Mouse (Mus musculus) midbrain, embryonic 16.5 days (tissue): ENCODE data around the gene Adam33. TPM values are rescaled to one million over a fixed set of nuclear protein-coding genes. Genes with fewer than 3 reads are reported as not detected.

Experiments
- ATAC-seq: fragments of 200-750 bp; cut with Nextera tagmentation; 2 replicates; pipeline ENCODE4 v1.8.0; 2017; ENCODE audit warnings: moderate TSS enrichment
- H3K27ac ChIP-seq: fragments of 300-500 bp; sonication (generic); 2 replicates; pipeline ENCODE4 v1.5.1; 2014; ENCODE audit warnings: mild to moderate bottlenecking, low read length, mixed read lengths
- H3K27me3 ChIP-seq: fragments of 300-500 bp; sonication (generic); 2 replicates; pipeline ENCODE4 v1.6.1; 2014; ENCODE audit warnings: low read depth, low read length, mixed read lengths; ENCODE audit not compliant: control insufficient read depth, insufficient read depth
- H3K36me3 ChIP-seq: fragments of 300-500 bp; sonication (generic); 2 replicates; pipeline ENCODE4 v1.6.1; 2014; ENCODE audit warnings: mild to moderate bottlenecking, low read length, moderate library complexity, mixed read lengths; ENCODE audit not compliant: control insufficient read depth, insufficient read depth
- H3K4me1 ChIP-seq: fragments of 300-500 bp; sonication (generic); 2 replicates; pipeline ENCODE4 v1.6.1; 2014; ENCODE audit warnings: mild to moderate bottlenecking, low read length, mixed read lengths; ENCODE audit not compliant: control insufficient read depth, insufficient read depth
- H3K4me2 ChIP-seq: fragments of 300-500 bp; sonication (generic); 2 replicates; pipeline ENCODE4 v1.6.1; 2014; ENCODE audit warnings: mild to moderate bottlenecking, low read length, mixed read lengths
- H3K4me3 ChIP-seq: fragments of 300-500 bp; sonication (generic); 2 replicates; pipeline ENCODE4 v1.5.1; 2014; ENCODE audit warnings: low read depth, mild to moderate bottlenecking, low read length, moderate library complexity, mixed read lengths
- H3K9ac ChIP-seq: fragments of 300-500 bp; sonication (generic); 2 replicates; pipeline ENCODE4 v1.6.1; 2014; ENCODE audit warnings: low read depth, low read length, mixed read lengths
- H3K9me3 ChIP-seq: fragments of 300-500 bp; sonication (generic); replicated peaks from 2 replicates; pipeline ENCODE4 v1.6.1; 2014; ENCODE audit warnings: mild to moderate bottlenecking, low read length, mixed read lengths; ENCODE audit not compliant: control insufficient read depth, poor library complexity, severe bottlenecking
- WGBS: fragments of 180-500 bp; shearing (Covaris S2); extraction: QIAGEN DNeasy Blood & Tissue Kit; methylation state at CpG from one replicate; pipeline ENCODE4 v1.1.7; 2014; 5-methylcytosine and 5-hydroxymethylcytosine counted together
- polyA plus RNA-seq: library from polyadenylated mRNA; unstranded; fragments of >200 nt; fragmentation: Nextera tagmentation; extraction: Ambion mirVana; gene quantifications from 2 replicates; pipeline ENCODE4 v1.2.1, GENCODE M21; 2015

Gene Adam33
- polyA plus RNA-seq, 1 experiment from 2014 or later: 1.5 TPM

- 1% methylated on average over 45 of the region's 45 CpGs for WGBS
- ATAC-seq: no peak
Measured at GRCm38 (mm10) chr2:131053851-131054645, 9.6 kb downstream of the Adam33 start.

DNA sequence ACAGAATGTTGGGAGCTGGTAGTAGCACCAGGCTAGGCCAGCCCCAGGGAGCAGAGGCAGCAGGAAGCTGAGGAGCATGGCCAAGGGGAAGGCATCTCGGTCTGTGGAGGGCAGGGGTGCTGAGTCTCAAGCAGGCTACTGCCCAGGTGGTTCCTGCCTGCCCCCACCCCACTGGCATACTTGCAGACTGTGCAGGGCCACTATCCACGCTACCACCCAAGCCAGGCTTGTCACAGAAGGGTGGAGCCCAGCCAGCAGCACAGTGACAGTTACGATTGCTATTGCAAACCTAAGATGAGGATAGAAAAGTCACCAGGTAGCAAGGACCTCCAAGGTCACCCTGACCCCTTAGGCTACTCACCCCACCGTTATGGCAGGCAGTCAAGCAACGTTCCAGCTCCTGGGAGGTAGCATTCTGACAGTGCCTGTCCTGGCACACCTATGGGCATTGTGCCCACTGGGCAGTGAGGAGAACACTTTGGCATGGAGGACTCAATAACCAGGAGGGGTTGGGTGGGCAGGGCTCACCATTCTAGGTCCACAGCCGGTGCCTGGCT lies 10.7 kb downstream of the Adam33 start:
- H3K4me3 ChIP-seq: no peak overlapping the region
- no peak overlapping the region for H3K4me2 ChIP-seq
- H3K36me3 ChIP-seq: no peaks in the 10 kb centered on the region
- H3K27ac ChIP-seq: no peak overlapping the region
- H3K4me1 ChIP-seq: peaks cover 16% of the 10 kb centered on the region
- ATAC-seq: no peak
- no peaks in the 10 kb centered on the region for H3K9me3 ChIP-seq
- no peak overlapping the region for H3K9ac ChIP-seq
- WGBS: 68% methylated on average over 6 of the region's 6 CpGs
- peaks cover 40% of the 10 kb centered on the region for H3K27me3 ChIP-seq

More at GRCm38 (mm10) chr2:131053851-131054645, 9.6 kb downstream of the Adam33 start:
- Histone ChIP-seq H3K4me3 (peak overlapping the region; percentile 38), H3K36me3 (no peaks in the 10 kb centered on the region), H3K9me3 (no peaks in the 10 kb centered on the region), H3K9ac (peak overlapping the region; percentile 51), H3K4me1 (peaks cover 16% of the 10 kb centered on the region), H3K27me3 (peaks cover 40% of the 10 kb centered on the region), H3K4me2 (peak overlapping the region; percentile 66), H3K27ac (no peak overlapping the region)

GRCm38 (mm10) chr2:131052043-131052442 lies 11.6 kb downstream of the Adam33 start:
- no peak overlapping the region for H3K4me3 ChIP-seq
- H3K4me2 ChIP-seq: no peak overlapping the region
- H3K27me3 ChIP-seq: peaks cover 40% of the 10 kb centered on the region
- ATAC-seq: no peak
- no peak overlapping the region for H3K27ac ChIP-seq
- 74% methylated on average over 5 of the region's 5 CpGs for WGBS
- no peaks in the 10 kb centered on the region for H3K36me3 ChIP-seq
- no peak overlapping the region for H3K9ac ChIP-seq
- H3K4me1 ChIP-seq: peaks cover 16% of the 10 kb centered on the region
- H3K9me3 ChIP-seq: no peaks in the 10 kb centered on the region

- 89% methylated on average over 2 of the region's 2 CpGs for WGBS
Measured at GRCm38 (mm10) chr2:131046025-131046424, 17.6 kb downstream of the Adam33 start.

GRCm38 (mm10) chr2:131044989-131045720 lies 18.5 kb downstream of the Adam33 start:
- WGBS: 79% methylated on average over 9 of the region's 9 CpGs
- ATAC-seq: no peak
- Histone ChIP-seq H3K9me3 (no peaks in the 10 kb centered on the region), H3K4me2 (no peak overlapping the region), H3K4me3 (no peak overlapping the region), H3K27ac (no peak overlapping the region), H3K9ac (no peak overlapping the region), H3K27me3 (peaks cover 9% of the 10 kb centered on the region), H3K4me1 (peaks cover 7% of the 10 kb centered on the region), H3K36me3 (no peaks in the 10 kb centered on the region)

More at GRCm38 (mm10) chr2:131046025-131046424, 17.6 kb downstream of the Adam33 start:
- H3K27me3 ChIP-seq: peaks cover 9% of the 10 kb centered on the region
- no peak overlapping the region for H3K27ac ChIP-seq
- H3K9me3 ChIP-seq: no peaks in the 10 kb centered on the region
- H3K4me2 ChIP-seq: no peak overlapping the region
- peaks cover 3% of the 10 kb centered on the region; the same call in 1 of the 2 replicates for H3K4me1 ChIP-seq
- H3K4me3 ChIP-seq: no peak overlapping the region
- H3K9ac ChIP-seq: no peak overlapping the region
- no peak for ATAC-seq
- no peaks in the 10 kb centered on the region for H3K36me3 ChIP-seq

DNA sequence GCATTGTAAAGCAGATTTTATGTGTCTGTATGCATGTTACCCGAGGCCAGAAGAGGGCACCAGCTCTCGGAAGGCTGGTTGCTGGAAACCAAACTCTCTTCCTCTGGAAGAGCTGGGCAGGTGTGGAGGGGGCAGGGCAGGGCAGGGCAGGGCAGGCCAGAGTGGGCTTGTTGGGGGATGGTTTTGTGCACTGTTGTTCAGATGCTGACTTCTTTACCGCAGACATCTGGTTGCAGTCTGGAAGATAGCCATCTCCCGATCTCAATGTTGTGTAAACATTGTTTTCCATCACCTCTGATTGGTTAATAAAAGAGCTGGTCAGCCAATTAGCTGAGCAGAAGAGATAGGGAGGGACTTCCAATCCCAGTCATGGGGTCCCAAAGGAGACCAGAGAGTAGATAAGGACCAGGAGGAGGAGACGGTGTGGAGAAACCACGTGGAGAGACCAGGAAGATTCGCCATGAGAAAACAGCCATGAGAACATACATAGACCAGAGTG lies 19.2 kb downstream of the Adam33 start:
- Histone ChIP-seq H3K36me3 (no peaks in the 10 kb centered on the region), H3K4me3 (no peak overlapping the region), H3K4me1 (peaks cover 10% of the 10 kb centered on the region), H3K27ac (no peak overlapping the region), H3K9ac (no peak overlapping the region), H3K27me3 (peaks cover 9% of the 10 kb centered on the region), H3K4me2 (no peak overlapping the region), H3K9me3 (no peaks in the 10 kb centered on the region)
- ATAC-seq: no peak
- 10% methylated on average over 7 of the region's 7 CpGs for WGBS

DNA sequence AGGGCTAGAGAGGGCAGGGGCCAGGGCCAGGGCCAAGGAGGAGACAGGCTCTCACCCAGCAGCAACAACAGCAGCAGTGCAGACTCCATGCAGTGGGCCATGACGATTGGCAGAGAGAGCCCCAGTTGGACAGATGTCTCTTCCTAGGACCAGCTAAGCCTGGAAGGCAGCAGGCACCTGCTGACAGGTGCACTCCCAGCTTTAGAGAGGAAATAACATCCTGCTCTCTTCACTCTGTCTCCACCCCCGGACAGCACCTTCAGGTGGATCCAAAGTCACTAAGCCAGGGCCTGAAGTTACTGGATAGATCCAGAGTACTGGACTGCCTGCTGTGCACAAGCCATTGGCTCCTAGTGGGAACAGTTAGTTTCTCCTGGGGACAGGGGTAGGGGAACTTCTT lies 20.6 kb downstream of the Adam33 start, which contains the start of gene Gfra4:
Gfra4 (minus strand) TSS at position 101 of the 400 bp plus-strand sequence.
- H3K27ac ChIP-seq: peak within 1 kb of the TSS; percentile 78
- peaks cover 10% of the 10 kb centered on the region for H3K4me1 ChIP-seq
- H3K9me3 ChIP-seq: no peaks in the 10 kb centered on the region
- peak within 1 kb of the TSS; percentile 63 for H3K4me2 ChIP-seq
- WGBS: 69% methylated on average over 2 of the region's 2 CpGs
- peak within 1 kb of the TSS; percentile 64 for H3K9ac ChIP-seq
- H3K27me3 ChIP-seq: peaks cover 9% of the 10 kb centered on the region
- peak within 1 kb of the TSS; percentile 48 for H3K4me3 ChIP-seq
- ATAC-seq: no peak
- H3K36me3 ChIP-seq: no peaks in the 10 kb centered on the region

DNA sequence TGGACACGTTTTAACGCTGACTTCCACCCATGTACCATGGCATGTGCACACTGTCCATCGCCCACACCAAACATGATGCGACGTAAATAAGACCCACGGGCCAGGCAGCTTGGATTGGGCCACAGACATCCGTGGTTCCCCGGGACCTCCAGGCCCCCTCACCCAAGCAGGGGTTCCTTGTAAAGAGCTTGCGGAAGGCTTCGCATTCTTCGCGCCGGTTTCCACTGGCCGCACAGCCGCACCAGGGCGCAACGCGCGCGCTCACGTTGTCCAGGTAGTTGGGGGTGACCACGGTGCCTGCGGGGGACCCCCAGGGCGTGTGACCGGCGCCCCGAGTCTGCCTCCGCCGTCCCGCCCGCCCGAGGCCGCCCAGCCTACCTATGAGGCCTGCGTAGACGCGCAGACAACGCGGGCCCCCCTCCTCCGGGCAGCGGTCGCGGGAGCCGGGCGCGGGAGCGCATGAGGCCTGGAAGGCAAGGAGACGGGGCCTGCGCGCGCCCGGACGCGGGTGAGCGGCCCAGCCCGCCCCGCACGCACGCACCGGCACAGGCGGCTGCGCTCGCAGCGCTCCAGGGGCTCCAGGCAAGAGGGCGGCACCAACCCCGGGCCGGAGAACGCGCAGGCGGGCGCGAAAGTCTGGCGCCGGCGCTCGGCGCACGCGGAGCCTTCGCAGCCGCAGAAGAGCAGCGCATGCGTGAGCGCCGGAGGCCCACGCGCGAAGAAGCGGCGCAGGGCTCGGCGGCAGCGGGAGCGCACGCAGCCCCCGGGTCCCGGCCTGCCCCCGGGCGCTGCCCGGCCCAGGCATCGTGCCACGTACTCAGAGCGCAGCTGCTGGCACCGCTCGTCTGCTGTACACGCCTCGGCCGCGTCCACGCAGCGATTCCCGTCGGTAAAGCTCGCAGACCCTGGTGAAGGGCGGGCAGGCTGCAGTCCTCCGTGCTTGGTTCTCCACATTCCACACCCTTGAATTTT lies 22.5 kb downstream of the Adam33 start:
- no peaks in the 10 kb centered on the region for H3K36me3 ChIP-seq
- no peaks in the 10 kb centered on the region for H3K9me3 ChIP-seq
- peak overlapping the region; percentile 48 for H3K4me3 ChIP-seq
- 3% methylated on average over 90 of the region's 115 CpGs for WGBS
- peaks cover 10% of the 10 kb centered on the region for H3K4me1 ChIP-seq
- H3K4me2 ChIP-seq: peak overlapping the region; percentile 63
- peak; percentile 89 for ATAC-seq
- H3K27me3 ChIP-seq: peaks cover 9% of the 10 kb centered on the region
- H3K9ac ChIP-seq: peak overlapping the region; percentile 64
- H3K27ac ChIP-seq: peak overlapping the region; percentile 78
